Mouse (Mus musculus) gastrocnemius, postnatal 25 days (tissue): ENCODE measurements around the gene Alkbh2. TPM values are rescaled to one million over a fixed set of nuclear protein-coding genes. Genes with fewer than 3 reads are reported as not detected.

Experiments used
- DNase-seq: peaks from one replicate; pipeline ENCODE4 v3.0.0; 2022
- long read RNA-seq, 2 experiments: library from polyadenylated mRNA; stranded (forward); transcript quantifications; one replicate each; pipeline ENCODE4 v2.0.0; 2021
- total RNA-seq, 2 experiments: library from RNA; stranded (reverse); gene quantifications; 1 replicate in 1 of 2; 2 replicates in 1 of 2; pipeline ENCODE4 v1.2.3; 2021

Gene Alkbh2
- 1 to 10 TPM; 1.2 to 1.4 TPM for total RNA-seq
- long read RNA-seq, experiment 1, partial matches to known transcripts: 0 of 1 reads
- long read RNA-seq, experiment 1, other reads (novel, unspliced or antisense): 1 of 1 reads
- long read RNA-seq, experiment 2: 0 reads

GRCm38 (mm10) chr5:114127374-114128349, at the start of gene Alkbh2:
Gene Alkbh2 (minus strand): TSS chr5:114128218.
- DNase-seq: peak; percentile 77

- no peak for DNase-seq
Observed at GRCm38 (mm10) chr5:114176548-114177400, 48.8 kb upstream of the Alkbh2 start.

- DNase-seq: peak; percentile 96
Observed at GRCm38 (mm10) chr5:114175596-114176171, 47.7 kb upstream of the Alkbh2 start.

GRCm38 (mm10) chr5:114174639-114175038, 46.6 kb upstream of the Alkbh2 start:
- DNase-seq: no peak

- DNase-seq: no peak
Observed at GRCm38 (mm10) chr5:114173877-114174581, 46.0 kb upstream of the Alkbh2 start.

- no peak for DNase-seq
Observed at GRCm38 (mm10) chr5:114173458-114173857, 45.4 kb upstream of the Alkbh2 start.

GRCm38 (mm10) chr5:114172936-114173335, 44.9 kb upstream of the Alkbh2 start:
- DNase-seq: no peak

- DNase-seq: no peak
Observed at GRCm38 (mm10) chr5:114170345-114170744, 42.3 kb upstream of the Alkbh2 start.

GRCm38 (mm10) chr5:114163117-114163696, 35.2 kb upstream of the Alkbh2 start:
- no peak for DNase-seq

- no peak for DNase-seq
Observed at GRCm38 (mm10) chr5:114162106-114162815, 34.2 kb upstream of the Alkbh2 start.

- no peak for DNase-seq
Observed at GRCm38 (mm10) chr5:114161424-114161823, 33.4 kb upstream of the Alkbh2 start.

GRCm38 (mm10) chr5:114157236-114157635, 29.2 kb upstream of the Alkbh2 start:
- no peak for DNase-seq

- DNase-seq: peak; percentile 71
Observed at GRCm38 (mm10) chr5:114155168-114155933, 27.3 kb upstream of the Alkbh2 start.

- no peak for DNase-seq
Observed at GRCm38 (mm10) chr5:114154765-114155164, 26.7 kb upstream of the Alkbh2 start.

GRCm38 (mm10) chr5:114153490-114153889, 25.5 kb upstream of the Alkbh2 start:
- DNase-seq: no peak

- DNase-seq: no peak
Observed at GRCm38 (mm10) chr5:114152359-114153092, 24.5 kb upstream of the Alkbh2 start.

- peak; percentile 60 for DNase-seq
Observed at GRCm38 (mm10) chr5:114147043-114147972, 19.3 kb upstream of the Alkbh2 start.
